Mouse (Mus musculus): ENCODE measurements around the gene Eif3m. TPM values are rescaled to one million over a fixed set of nuclear protein-coding genes. Genes with fewer than 3 reads are reported as not detected.

The Eif3m gene
- polyA plus RNA-seq, 1 experiment = 29.7 TPM

GRCm38 (mm10) chr2:104981712-104982111 is 35.2 kb downstream of the Eif3m start:
- no peak overlapping the region for H3K4me3 ChIP-seq (ENCODE audit: control insufficient read depth, low read depth, low read length)
- no peaks in the 10 kb centered on the region for H3K4me1 ChIP-seq (ENCODE audit: control insufficient read depth, insufficient read depth, low read length)
- H3K27me3 ChIP-seq (ENCODE audit: control insufficient read depth, insufficient read depth, low read length) = no peaks in the 10 kb centered on the region
- TF ChIP-seq CTCF (IDR thresholded peaks at IDR 0.05; ENCODE audit: control insufficient read depth, insufficient read depth, insufficient replicate concordance, low read depth, low read length) (no peak), POLR2A (IDR thresholded peaks at IDR 0.05; ENCODE audit: control insufficient read depth, low read depth, low read length) (no peak)
- no peaks in the 10 kb centered on the region for H3K36me3 ChIP-seq (ENCODE audit: control insufficient read depth, insufficient read depth, low read length)
- no peak overlapping the region for H3K27ac ChIP-seq (ENCODE audit: control insufficient read depth, insufficient read depth, low read depth, low read length)

GRCm38 (mm10) chr2:104964492-104964891 is 52.4 kb downstream of the Eif3m start:
- TF ChIP-seq POLR2A (IDR thresholded peaks at IDR 0.05; ENCODE audit: control insufficient read depth, low read depth, low read length) = no peak
- TF ChIP-seq CTCF (IDR thresholded peaks at IDR 0.05; ENCODE audit: control insufficient read depth, insufficient read depth, insufficient replicate concordance, low read depth, low read length) = no peak
- Histone ChIP-seq H3K4me3 (ENCODE audit: control insufficient read depth, low read depth, low read length) (no peak overlapping the region), H3K36me3 (ENCODE audit: control insufficient read depth, insufficient read depth, low read length) (no peaks in the 10 kb centered on the region), H3K4me1 (ENCODE audit: control insufficient read depth, insufficient read depth, low read length) (no peaks in the 10 kb centered on the region), H3K27me3 (ENCODE audit: control insufficient read depth, insufficient read depth, low read length) (no peaks in the 10 kb centered on the region), H3K27ac (ENCODE audit: control insufficient read depth, insufficient read depth, low read depth, low read length) (no peak overlapping the region)

Other genes starting within 250 kb of the Eif3m start
- 6.0 and 7.9 TPM in 2 replicates for gene Qser1, start 200.3 kb downstream of the Eif3m start, polyA plus RNA-seq (2012; rRNA removed)
- gene Prrg4, start 167.2 kb downstream of the Eif3m start, polyA plus RNA-seq (2012; rRNA removed) = 0.08 and 0.17 TPM in 2 replicates
- gene Ccdc73, start 149.3 kb downstream of the Eif3m start, polyA plus RNA-seq (2012; rRNA removed) = 27.0 and 28.0 TPM in 2 replicates
- gene Gm11060, start 74.9 kb upstream of the Eif3m start, polyA plus RNA-seq (2012; rRNA removed) = not detected in 2 replicates
- gene Wt1, start 109.4 kb upstream of the Eif3m start, polyA plus RNA-seq (2012; rRNA removed) = 31.5 and 40.2 TPM in 2 replicates
- 0.56 and 1.2 TPM in 2 replicates for gene Them7, start 207.2 kb upstream of the Eif3m start, polyA plus RNA-seq (2012; rRNA removed)